Mouse (Mus musculus): ENCODE data around the gene Cenpa.

DNA sequence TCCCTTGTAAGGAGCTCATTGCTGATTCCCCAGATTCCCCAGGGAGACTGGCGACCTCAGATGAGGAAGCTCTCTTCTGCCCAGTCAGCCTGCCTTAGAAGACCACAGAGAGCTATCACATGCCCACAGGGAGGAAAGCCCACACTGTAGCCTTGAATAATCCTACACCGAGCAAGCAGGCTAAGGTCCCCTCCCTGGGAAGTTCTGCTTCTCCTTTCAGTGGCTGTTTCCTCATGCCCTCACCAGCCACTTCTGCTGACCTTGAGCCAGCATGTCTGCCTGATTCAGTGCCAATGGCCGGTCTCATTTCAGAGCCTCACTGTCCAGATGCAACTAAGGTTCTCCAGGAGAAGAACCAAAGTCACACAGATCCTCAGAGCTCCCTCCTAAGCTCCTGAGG is 15.8 kb upstream of the Cenpa start:
- TF ChIP-seq CTCF (IDR thresholded peaks at IDR 0.05; ENCODE audit: low read depth) (no peak), EP300 (optimal IDR thresholded peaks at IDR 0.05) (no peak)

Measured in stomach, postnatal 0 days (tissue).